Mouse (Mus musculus) liver, adult 2 months (tissue): ENCODE measurements at regions not wholly inside any gene's neighbourhood (a gene's known extent, or its start where the extent isn't known, plus 50 kb on each side); places are given as distances from the start of the nearest gene placed in this dataset.

Experiments
- DNase-seq: peaks from one replicate; pipeline ENCODE4 v3.0.0-alpha.2; 2011; ENCODE audit warnings: low read depth, low spot score; ENCODE audit errors: extremely low read depth
- H3K27ac ChIP-seq: fragments of 200-500 bp; replicated peaks from 2 replicates; pipeline ENCODE4 v1.5.1; 2012; ENCODE audit warnings: low read depth, mild to moderate bottlenecking, control low read depth, inconsistent platforms, low read length; ENCODE audit not compliant: insufficient read depth
- H3K27me3 ChIP-seq: fragments of 200-500 bp; 2 replicates; pipeline ENCODE4 v1.6.1; 2012; ENCODE audit warnings: mild to moderate bottlenecking, moderate library complexity, low read length, inconsistent platforms; ENCODE audit not compliant: control insufficient read depth, insufficient read depth
- H3K36me3 ChIP-seq: fragments of 200-500 bp; 2 replicates; pipeline ENCODE4 v1.6.1; 2012; ENCODE audit warnings: low read length, inconsistent platforms; ENCODE audit not compliant: control insufficient read depth, insufficient read depth
- H3K4me1 ChIP-seq: fragments of 200-500 bp; 2 replicates; pipeline ENCODE4 v1.6.1; 2011; ENCODE audit warnings: low read length; ENCODE audit not compliant: control insufficient read depth, insufficient read depth
- H3K4me3 ChIP-seq: fragments of 200-500 bp; 2 replicates; pipeline ENCODE4 v1.5.1; 2011; ENCODE audit warnings: low read depth, mild to moderate bottlenecking, control low read depth, low read length, moderate library complexity; ENCODE audit not compliant: insufficient read depth
- H3K79me2 ChIP-seq: fragments of 200-500 bp; 2 replicates; pipeline ENCODE4 v1.6.1; 2012; ENCODE audit warnings: inconsistent platforms, mild to moderate bottlenecking, low read length, moderate library complexity; ENCODE audit not compliant: control insufficient read depth, insufficient read depth
- H3K9ac ChIP-seq: fragments of 200-500 bp; 2 replicates; pipeline ENCODE4 v1.6.1; 2012; ENCODE audit warnings: low read depth, mild to moderate bottlenecking, control low read depth, inconsistent platforms, low read length
- CTCF ChIP-seq: fragments of 200-500 bp; IDR thresholded peaks from 2 replicates; pipeline ENCODE4 v1.5.1; 2011; ENCODE audit warnings: low read depth, low read length, control low read depth
- POLR2A ChIP-seq: fragments of 200-500 bp; IDR thresholded peaks from 2 replicates; pipeline ENCODE4 v1.6.1; 2011; ENCODE audit warnings: low read length, control low read depth; ENCODE audit not compliant: insufficient read depth; ENCODE audit errors: extremely low read depth
- WGBS: fragments of 180-500 bp; shearing (Covaris S2); methylation state at CpG from one replicate; pipeline ENCODE4 v1.1.7; 2018; 5-methylcytosine and 5-hydroxymethylcytosine counted together

DNA sequence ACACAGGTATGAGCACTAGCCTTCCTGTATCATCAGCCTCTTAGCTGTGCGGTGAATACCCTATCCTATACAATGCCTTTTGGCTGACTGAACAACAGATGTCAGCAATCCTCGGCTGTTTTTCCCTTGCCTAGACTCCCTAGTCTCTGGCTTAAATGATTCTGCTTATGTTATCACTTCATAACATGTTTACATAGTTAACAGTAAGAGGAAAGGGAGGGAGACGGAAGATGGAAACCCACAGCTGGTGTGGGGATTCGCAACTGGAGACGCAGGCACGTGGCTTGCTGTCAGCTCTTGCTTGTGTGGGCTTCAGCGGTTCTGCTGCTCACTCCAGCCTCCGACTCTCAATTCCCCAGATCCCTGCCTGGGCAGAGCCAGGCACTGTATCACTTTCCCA, 367.2 kb downstream of the Cbln4 start:
- WGBS: 72% methylated on average over 8 of the region's 8 CpGs
- Histone ChIP-seq H3K36me3 (no peaks in the 10 kb centered on the region), H3K27ac (no peak overlapping the region), H3K4me3 (no peak overlapping the region), H3K27me3 (no peaks in the 10 kb centered on the region), H3K79me2 (no peaks in the 10 kb centered on the region), H3K9ac (no peak overlapping the region), H3K4me1 (no peaks in the 10 kb centered on the region)
- TF ChIP-seq CTCF (no peak), POLR2A (no peak)
- no peak for DNase-seq

- no peaks in the 10 kb centered on the region for H3K36me3 ChIP-seq
- no peak overlapping the region for H3K4me3 ChIP-seq
- H3K9ac ChIP-seq: no peak overlapping the region
- H3K27ac ChIP-seq: no peak overlapping the region
- no peak for DNase-seq
- H3K27me3 ChIP-seq: no peaks in the 10 kb centered on the region
- TF ChIP-seq POLR2A (no peak), CTCF (no peak)
- H3K79me2 ChIP-seq: no peaks in the 10 kb centered on the region
- 56% methylated on average over 2 of the region's 2 CpGs for WGBS
- no peaks in the 10 kb centered on the region for H3K4me1 ChIP-seq
Measured at GRCm38 (mm10) chr2:171675411-171675810, 367.9 kb downstream of the Cbln4 start.

DNA sequence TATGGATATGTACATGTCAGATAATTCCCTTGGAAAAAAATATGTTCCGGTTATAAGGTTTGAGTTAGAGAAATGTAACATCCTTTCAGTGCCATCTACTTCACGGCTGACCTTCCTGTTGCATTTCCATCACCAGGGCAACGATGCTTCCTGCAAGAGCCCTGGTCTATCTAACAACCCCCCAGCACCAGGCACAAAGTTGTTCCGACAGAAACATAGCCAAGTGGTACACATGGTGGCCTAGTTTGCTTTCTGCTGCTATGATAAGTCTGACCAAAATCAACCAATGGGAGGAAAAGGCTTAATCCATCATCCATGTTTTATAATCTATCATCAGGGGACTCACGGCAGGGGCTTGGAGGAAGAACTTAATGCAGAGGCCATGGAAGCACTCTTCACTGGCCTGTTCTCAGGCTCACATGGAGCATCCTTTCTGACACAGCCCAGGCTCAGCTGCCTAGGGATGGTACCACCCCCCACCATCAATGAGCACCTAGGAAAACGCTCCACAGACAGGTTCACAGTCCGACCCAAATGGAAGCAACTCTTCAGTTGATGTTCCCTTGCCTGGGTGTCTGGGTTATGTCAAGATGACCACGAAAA, 372.2 kb downstream of the Cbln4 start:
- TF ChIP-seq CTCF (no peak), POLR2A (no peak)
- no peak overlapping the region for H3K9ac ChIP-seq
- H3K27me3 ChIP-seq: no peaks in the 10 kb centered on the region
- no peak overlapping the region for H3K4me3 ChIP-seq
- no peak for DNase-seq
- no peak overlapping the region for H3K27ac ChIP-seq
- H3K79me2 ChIP-seq: no peaks in the 10 kb centered on the region
- H3K36me3 ChIP-seq: no peaks in the 10 kb centered on the region
- 79% methylated on average over 8 of the region's 8 CpGs for WGBS
- H3K4me1 ChIP-seq: no peaks in the 10 kb centered on the region

DNA sequence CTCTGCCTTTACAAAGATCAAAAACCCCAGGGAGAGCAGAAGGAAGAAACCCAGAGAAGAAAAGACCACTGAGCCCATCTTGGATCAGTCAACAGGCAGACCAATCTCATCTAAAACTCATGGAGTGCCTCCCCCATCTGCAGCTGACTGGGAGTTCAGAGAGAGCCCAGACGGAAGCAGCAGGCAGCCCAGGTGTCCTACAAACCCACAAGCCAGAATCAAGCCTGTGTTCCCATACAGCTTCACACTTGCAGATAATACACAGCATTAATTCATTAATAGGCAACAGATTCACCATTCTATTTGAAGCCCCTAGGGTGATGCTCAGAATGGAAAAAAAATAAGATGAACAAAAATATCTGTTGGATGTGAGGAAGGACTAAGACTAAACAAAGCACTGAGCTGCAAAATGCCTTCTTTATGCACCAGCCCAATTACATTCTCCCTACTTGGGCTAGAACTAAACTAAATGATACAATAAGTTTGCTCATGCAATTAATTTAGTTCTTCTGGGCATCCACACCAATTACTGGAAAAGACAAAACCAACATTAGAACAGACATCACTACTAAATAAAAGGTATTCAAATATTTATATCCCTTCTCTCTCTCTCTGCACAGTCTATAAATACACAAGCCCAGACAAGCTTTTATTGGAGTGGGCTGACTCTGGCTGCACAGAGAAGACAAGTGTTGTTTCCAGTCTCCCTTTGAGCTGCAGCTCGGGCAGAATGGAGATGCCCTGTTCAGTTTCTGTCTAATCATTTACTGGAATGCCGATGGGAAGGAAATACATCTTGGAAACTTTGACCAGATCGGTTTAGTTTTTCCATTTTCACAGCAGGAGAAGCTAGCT, 374.2 kb downstream of the Cbln4 start:
- WGBS: 29% methylated on average over 4 of the region's 4 CpGs
- Histone ChIP-seq H3K27ac (no peak overlapping the region), H3K27me3 (no peaks in the 10 kb centered on the region), H3K36me3 (no peaks in the 10 kb centered on the region), H3K79me2 (no peaks in the 10 kb centered on the region), H3K9ac (no peak overlapping the region), H3K4me3 (no peak overlapping the region), H3K4me1 (no peaks in the 10 kb centered on the region)
- TF ChIP-seq CTCF (no peak), POLR2A (no peak)
- no peak for DNase-seq

GRCm38 (mm10) chr2:171662571-171662970, 380.7 kb downstream of the Cbln4 start:
- no peak overlapping the region for H3K9ac ChIP-seq
- no peak for DNase-seq
- H3K27me3 ChIP-seq: no peaks in the 10 kb centered on the region
- no peak overlapping the region for H3K4me3 ChIP-seq
- TF ChIP-seq POLR2A (no peak), CTCF (no peak)
- 86% methylated on average over 6 of the region's 6 CpGs for WGBS
- H3K79me2 ChIP-seq: no peaks in the 10 kb centered on the region
- H3K4me1 ChIP-seq: no peaks in the 10 kb centered on the region
- H3K27ac ChIP-seq: no peak overlapping the region
- H3K36me3 ChIP-seq: no peaks in the 10 kb centered on the region

DNA sequence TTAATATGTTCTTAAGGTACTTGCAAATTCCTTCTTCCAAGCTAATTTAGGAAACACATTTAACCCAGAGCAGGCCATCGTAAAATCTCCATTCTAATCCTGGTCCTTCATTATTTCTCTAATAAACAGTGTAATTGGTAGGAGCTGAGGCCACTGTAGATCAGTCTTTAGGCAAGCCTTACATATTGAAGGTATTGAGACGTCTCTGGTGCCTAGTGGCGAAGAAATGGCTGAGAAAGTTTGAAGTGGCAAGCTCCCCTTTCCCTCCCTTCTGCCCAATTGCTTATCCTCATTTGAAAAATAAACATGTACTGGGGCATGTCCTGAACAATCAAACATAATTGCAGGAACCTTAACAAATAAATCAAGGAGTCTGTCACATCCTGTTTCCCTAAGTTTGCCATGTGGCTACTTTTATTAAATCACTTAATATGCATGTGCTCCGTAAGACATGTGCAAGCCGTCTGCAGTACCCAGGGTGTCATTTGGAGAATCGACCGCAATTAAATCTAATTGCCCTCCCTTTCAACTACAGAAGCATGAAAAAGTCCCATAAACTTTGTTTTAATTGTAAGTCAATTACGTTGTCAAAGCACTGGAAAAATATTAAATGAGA, 381.3 kb downstream of the Cbln4 start:
- H3K4me3 ChIP-seq: no peak overlapping the region
- TF ChIP-seq CTCF: no peak
- no peak for TF ChIP-seq POLR2A
- H3K79me2 ChIP-seq: no peaks in the 10 kb centered on the region
- H3K36me3 ChIP-seq: no peaks in the 10 kb centered on the region
- no peak overlapping the region for H3K27ac ChIP-seq
- WGBS: 76% methylated on average over 8 of the region's 8 CpGs
- no peaks in the 10 kb centered on the region for H3K4me1 ChIP-seq
- no peak for DNase-seq
- no peak overlapping the region for H3K9ac ChIP-seq
- no peaks in the 10 kb centered on the region for H3K27me3 ChIP-seq
